In the genomic region with DNA sequence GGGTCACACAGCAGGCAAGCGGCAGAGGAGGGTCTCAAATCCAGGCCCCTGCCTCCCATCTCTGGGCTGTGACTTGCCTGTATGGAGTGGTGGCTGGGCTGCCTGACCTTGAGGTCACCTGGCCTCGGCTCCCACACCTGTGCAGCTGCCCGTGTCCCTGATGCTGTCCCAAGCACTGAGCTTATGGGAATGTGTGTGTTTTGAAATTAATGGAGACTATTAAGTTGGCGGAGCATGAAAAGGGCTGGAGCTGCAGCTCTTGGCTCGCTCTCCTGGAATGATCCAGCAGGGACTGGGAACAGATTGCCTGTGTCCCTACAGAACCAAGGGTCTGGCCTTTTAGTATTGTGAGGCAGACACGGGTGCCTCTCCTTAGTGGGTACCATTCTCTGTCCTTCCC, we compare ENCODE assay signal across 23 mouse cellular contexts. TPM values are rescaled to one million over a fixed set of nuclear protein-coding genes. Genes with fewer than 3 reads are reported as not detected.
DNase-seq lines count a peak whose midpoint lies in the region; ATAC-seq lines count a peak whose summit lies in the region.
"Had no signal": no experiment of that assay in that cellular context is flagged by ENCODE, and none has a peak within 500 bp of the region (broad histone marks: within the 10 kb centered on the region; RNA-seq: fewer than 3 reads in every experiment).

No protein-coding gene starts in this region.

- 71% methylated on average over 6 of the region's 6 CpGs for WGBS in hindbrain, embryonic 10.5 days
- WGBS in hindbrain, embryonic 13.5 days = 62% methylated on average over 6 of the region's 6 CpGs
- 30% methylated on average over 6 of the region's 6 CpGs for WGBS in kidney, embryonic 15.5 days

- H3K9ac ChIP-seq in hindbrain, embryonic 13.5 days = no peak overlapping the region
- H3K9ac ChIP-seq in kidney, embryonic 15.5 days = 0 out of 2 replicates have a peak overlapping the region, but pooled peaks have one; percentile 11
- H3K9ac ChIP-seq: heart, embryonic 12.5 days; hindbrain, embryonic 14.5 days; limb, embryonic 12.5 days; liver, embryonic 12.5 days; lung, embryonic 15.5 days had no signal

- peaks cover 75% of the 10 kb centered on the region for H3K4me1 ChIP-seq in hindbrain, embryonic 10.5 days (replicated peaks)
- peaks cover 71% of the 10 kb centered on the region for H3K4me1 ChIP-seq in hindbrain, embryonic 13.5 days (replicated peaks)
- H3K4me1 ChIP-seq in kidney, embryonic 15.5 days = peaks cover 73% of the 10 kb centered on the region

- H3K36me3 ChIP-seq in hindbrain, embryonic 10.5 days = no peaks in the 10 kb centered on the region
- no peaks in the 10 kb centered on the region for H3K36me3 ChIP-seq in hindbrain, embryonic 13.5 days
- no peaks in the 10 kb centered on the region for H3K36me3 ChIP-seq in kidney, embryonic 15.5 days
- H3K36me3 ChIP-seq: heart, embryonic 12.5 days; limb, embryonic 12.5 days; liver, embryonic 12.5 days; lung, embryonic 15.5 days had no signal

- H3K4me2 ChIP-seq in hindbrain, embryonic 13.5 days = no peak overlapping the region
- H3K4me2 ChIP-seq in kidney, embryonic 15.5 days = 0 out of 2 replicates have a peak overlapping the region, but pooled peaks have one; percentile 8
- H3K4me2 ChIP-seq: heart, embryonic 12.5 days; hindbrain, embryonic 14.5 days; limb, embryonic 12.5 days; liver, embryonic 12.5 days; lung, embryonic 15.5 days; midbrain, embryonic 11.5 days had no signal

- no peak overlapping the region for H3K4me3 ChIP-seq in hindbrain, embryonic 10.5 days
- H3K4me3 ChIP-seq in hindbrain, embryonic 13.5 days = no peak overlapping the region
- H3K4me3 ChIP-seq in kidney, embryonic 15.5 days (replicated peaks) = no peak overlapping the region
- H3K4me3 ChIP-seq: heart, embryonic 12.5 days; limb, embryonic 12.5 days; liver, embryonic 12.5 days; lung, embryonic 15.5 days had no signal

- no peak for DNase-seq in hindbrain, embryonic 10.5 days (ENCODE audit: low spot score)
- peak; percentile 84 for DNase-seq in kidney, adult 11 months
- peak; percentile 50 to 68 for DNase-seq in kidney, postnatal 4 days
- DNase-seq in ovary, postnatal 36 days (ENCODE audit: low spot score) = no peak
- DNase-seq: cerebellum, adult 18-20 months; cerebellum, postnatal 36 days; heart, postnatal 14 days; layer of hippocampus, adult 9-11 months; lung, postnatal 4 days; right cerebral cortex, adult 18-20 months; thymus, postnatal 14 days had no signal

- H3K9me3 ChIP-seq in hindbrain, embryonic 10.5 days = no peaks in the 10 kb centered on the region
- H3K9me3 ChIP-seq in hindbrain, embryonic 13.5 days = no peaks in the 10 kb centered on the region
- no peaks in the 10 kb centered on the region for H3K9me3 ChIP-seq in kidney, embryonic 15.5 days (replicated peaks)
- H3K9me3 ChIP-seq: heart, embryonic 12.5 days; limb, embryonic 12.5 days; liver, embryonic 12.5 days; lung, embryonic 15.5 days had no signal

- H3K27ac ChIP-seq in hindbrain, embryonic 10.5 days = peak overlapping the region; percentile 53
- no peak overlapping the region for H3K27ac ChIP-seq in hindbrain, embryonic 13.5 days
- peak overlapping the region; percentile 73 for H3K27ac ChIP-seq in kidney, embryonic 15.5 days
- H3K27ac ChIP-seq: hindbrain, embryonic 14.5 days; limb, embryonic 12.5 days; liver, embryonic 12.5 days; lung, embryonic 15.5 days had no signal

- peaks cover 67% of the 10 kb centered on the region for H3K27me3 ChIP-seq in hindbrain, embryonic 10.5 days (ENCODE audit: insufficient read depth, poor library complexity, severe bottlenecking)
- H3K27me3 ChIP-seq in hindbrain, embryonic 13.5 days = peaks cover 53% of the 10 kb centered on the region
- peaks cover 53% of the 10 kb centered on the region for H3K27me3 ChIP-seq in kidney, embryonic 15.5 days

- no peak for ATAC-seq in hindbrain, embryonic 13.5 days (ENCODE audit: low FRiP score)
- 0 out of 2 replicates have a peak, but pooled peaks have one; percentile 10 for ATAC-seq in kidney, embryonic 15.5 days (replicated peaks; ENCODE audit: low FRiP score)
- no peak for ATAC-seq in megakaryocyte, adult 5-6 weeks (ENCODE audit: poor library complexity, severe bottlenecking)
- ATAC-seq: liver, embryonic 12.5 days had no signal

RNA-seq across cellular contexts. Expression of gene Macrod1, which starts 15.6 kb away (rescaled TPM):
- 2.9 and 3.4 TPM in 2 replicates for polyA plus RNA-seq in hindbrain, embryonic 10.5 days (2016; fragmentation: Nextera tagmentation; extraction: Ambion mirVana)
- polyA plus RNA-seq in hindbrain, embryonic 13.5 days (2015; fragmentation: Nextera tagmentation; extraction: Ambion mirVana) = 4.2 and 5.3 TPM in 2 replicates
- polyA plus RNA-seq in kidney, embryonic 15.5 days (2015; fragmentation: Nextera tagmentation; extraction: Ambion mirVana) = 13.9 and 14.8 TPM in 2 replicates
- 0.69 and 3.7 TPM in 2 replicates for total RNA-seq in megakaryocyte, adult 5-6 weeks (2015)
- total RNA-seq in megakaryocyte, adult 5-6 weeks (2017) = 0.66 and 0.77 TPM in 2 replicates
- total RNA-seq: CH12.LX; monocyte, adult 5-6 weeks had no signal

RNA-seq across cellular contexts. Expression of gene Stip1, which starts 32.5 kb away (rescaled TPM):
- 372 and 451 TPM in 2 replicates for polyA plus RNA-seq in hindbrain, embryonic 10.5 days (2016; fragmentation: Nextera tagmentation; extraction: Ambion mirVana)
- 233 and 239 TPM in 2 replicates for polyA plus RNA-seq in hindbrain, embryonic 13.5 days (2015; fragmentation: Nextera tagmentation; extraction: Ambion mirVana)
- 290 and 298 TPM in 2 replicates for polyA plus RNA-seq in kidney, embryonic 15.5 days (2015; fragmentation: Nextera tagmentation; extraction: Ambion mirVana)
- 90.4 and 95.8 TPM in 2 replicates for total RNA-seq in megakaryocyte, adult 5-6 weeks (2015)
- total RNA-seq in megakaryocyte, adult 5-6 weeks (2017) = 102 and 115 TPM in 2 replicates

RNA-seq across cellular contexts. Expression of gene Flrt1, which starts 33.3 kb away (rescaled TPM):
- 3.1 and 4.0 TPM in 2 replicates for polyA plus RNA-seq in hindbrain, embryonic 10.5 days (2016; fragmentation: Nextera tagmentation; extraction: Ambion mirVana)
- polyA plus RNA-seq in hindbrain, embryonic 13.5 days (2015; fragmentation: Nextera tagmentation; extraction: Ambion mirVana) = 7.1 and 8.1 TPM in 2 replicates
- polyA plus RNA-seq in kidney, embryonic 15.5 days (2015; fragmentation: Nextera tagmentation; extraction: Ambion mirVana) = 4.4 and 5.0 TPM in 2 replicates
- not detected in 2 replicates for total RNA-seq in megakaryocyte, adult 5-6 weeks (2015)
- total RNA-seq in megakaryocyte, adult 5-6 weeks (2017) = not detected in 2 replicates
- total RNA-seq: CH12.LX, MEL had no signal

RNA-seq across cellular contexts. Expression of gene Fermt3, which starts 53.0 kb away (rescaled TPM):
- 8.7 and 10.1 TPM in 2 replicates for polyA plus RNA-seq in hindbrain, embryonic 10.5 days (2016; fragmentation: Nextera tagmentation; extraction: Ambion mirVana)
- polyA plus RNA-seq in hindbrain, embryonic 13.5 days (2015; fragmentation: Nextera tagmentation; extraction: Ambion mirVana) = 4.4 and 5.6 TPM in 2 replicates
- 6.9 and 8.3 TPM in 2 replicates for polyA plus RNA-seq in kidney, embryonic 15.5 days (2015; fragmentation: Nextera tagmentation; extraction: Ambion mirVana)
- 76.4 and 89.1 TPM in 2 replicates for total RNA-seq in megakaryocyte, adult 5-6 weeks (2015)
- total RNA-seq in megakaryocyte, adult 5-6 weeks (2017) = 239 and 262 TPM in 2 replicates

Comparison
In these comparisons a context has a peak if more than half of its experiments do, and no peak if none do; other contexts are left out.
1. DNase-seq: peak in kidney, adult 11 months (single experiment) and kidney, postnatal 4 days (2 of 2); none in hindbrain, embryonic 10.5 days (single experiment) and ovary, postnatal 36 days (single experiment).